Comparison of ENCODE assay signal across 8 mouse cellular contexts in the genomic region with DNA sequence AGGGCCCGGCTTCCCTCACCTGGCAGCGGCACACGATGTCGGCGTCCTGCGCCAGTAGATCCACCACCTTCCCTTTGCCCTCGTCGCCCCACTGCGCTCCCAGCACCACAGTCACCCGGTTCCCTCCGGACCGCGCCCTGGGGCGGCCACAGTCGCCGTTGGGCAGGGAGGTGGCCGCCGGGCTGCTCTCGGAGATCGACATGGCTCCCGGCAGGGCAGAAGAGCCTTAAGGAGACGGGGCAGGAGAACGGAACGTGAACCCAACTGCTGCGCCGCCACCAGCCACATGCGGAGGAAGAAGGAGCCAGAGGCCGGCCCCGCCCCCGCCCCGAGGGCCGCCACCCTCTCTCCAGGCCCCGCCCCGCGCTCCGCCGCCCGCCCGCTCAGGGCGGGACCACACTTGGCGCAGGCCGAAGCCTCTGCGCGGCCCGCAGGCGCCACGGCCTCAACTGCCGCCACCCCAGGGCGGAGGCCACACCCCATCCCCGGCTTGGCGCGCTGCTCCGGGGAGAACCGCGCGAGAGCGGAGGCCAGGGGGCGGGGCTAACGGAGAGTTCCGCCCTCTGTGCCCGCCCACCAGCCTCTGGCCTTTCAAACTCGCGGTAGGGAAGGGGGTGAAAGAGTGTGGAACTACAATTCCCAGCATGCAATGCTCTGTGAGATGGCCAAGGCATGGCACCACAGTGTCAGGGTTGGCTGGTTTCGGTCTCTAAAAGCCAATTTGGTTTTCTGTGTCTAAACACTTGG. TPM values are rescaled to one million over a fixed set of nuclear protein-coding genes. Genes with fewer than 3 reads are reported as not detected.
DNase-seq lines count a peak whose midpoint lies in the region; ATAC-seq and TF ChIP-seq lines count a peak whose summit lies in the region.

Adss (minus strand) TSS at position 319 of the 747 bp plus-strand sequence.

- H3K27me3 ChIP-seq in embryonic facial prominence, embryonic 15.5 days, result no peaks in the 10 kb centered on the region
- no peaks in the 10 kb centered on the region for H3K27me3 ChIP-seq in limb, embryonic 14.5 days (ENCODE audit: control insufficient read depth, insufficient read depth, low read length)
- H3K27me3 ChIP-seq in midbrain, postnatal 0 days (ENCODE audit: insufficient read depth, low read length), result no peaks in the 10 kb centered on the region

- H3K4me1 ChIP-seq in bone marrow, adult 2 months (ENCODE audit: control insufficient read depth, insufficient read depth, low read length), result peaks cover 1% of the 10 kb centered on the region; the same call in 1 of the 2 replicates
- H3K4me1 ChIP-seq in embryonic facial prominence, embryonic 15.5 days, result peaks cover 13% of the 10 kb centered on the region
- H3K4me1 ChIP-seq in limb, embryonic 14.5 days (ENCODE audit: control insufficient read depth, insufficient read depth, low read length), result peaks cover 7% of the 10 kb centered on the region
- H3K4me1 ChIP-seq in midbrain, postnatal 0 days (ENCODE audit: insufficient read depth, low read length), result no peaks in the 10 kb centered on the region; the same call in 1 of the 2 replicates

- no peak; the same call in 1 of the 2 replicates for TF ChIP-seq CTCF in bone marrow, adult 2 months (IDR thresholded peaks at IDR 0.05; ENCODE audit: control insufficient read depth, insufficient read depth, low read length)
- TF ChIP-seq CTCF in midbrain, postnatal 0 days (IDR thresholded peaks at IDR 0.05), result no peak

- peak within 1 kb of the TSS; percentile 51 for H3K4me2 ChIP-seq in embryonic facial prominence, embryonic 15.5 days (replicated peaks)
- peak within 1 kb of the TSS; percentile 67 for H3K4me2 ChIP-seq in limb, embryonic 14.5 days (replicated peaks; ENCODE audit: low read depth, low read length, severe bottlenecking)
- H3K4me2 ChIP-seq in midbrain, postnatal 0 days (ENCODE audit: low read depth, low read length, poor library complexity, severe bottlenecking), result peak within 1 kb of the TSS; percentile 68

- H3K27ac ChIP-seq in bone marrow, adult 2 months (ENCODE audit: control insufficient read depth, insufficient read depth, low read depth, low read length, poor library complexity), result peak within 1 kb of the TSS; percentile 98
- H3K27ac ChIP-seq in embryonic facial prominence, embryonic 15.5 days (replicated peaks), result peak within 1 kb of the TSS; percentile 97
- peak within 1 kb of the TSS; percentile 91 for H3K27ac ChIP-seq in limb, embryonic 14.5 days (replicated peaks; ENCODE audit: low read depth, low read length)
- H3K27ac ChIP-seq in midbrain, postnatal 0 days (ENCODE audit: low read depth, low read length), result peak within 1 kb of the TSS; percentile 80

- H3K9me3 ChIP-seq in embryonic facial prominence, embryonic 15.5 days (replicated peaks), result no peaks in the 10 kb centered on the region
- no peaks in the 10 kb centered on the region for H3K9me3 ChIP-seq in limb, embryonic 14.5 days (ENCODE audit: control insufficient read depth, low read length)
- no peaks in the 10 kb centered on the region for H3K9me3 ChIP-seq in midbrain, postnatal 0 days (ENCODE audit: low read length)

- H3K4me3 ChIP-seq in bone marrow, adult 2 months (replicated peaks; ENCODE audit: control insufficient read depth, low read depth, low read length), result peak within 1 kb of the TSS; percentile 95
- H3K4me3 ChIP-seq in embryonic facial prominence, embryonic 15.5 days (replicated peaks), result peak within 1 kb of the TSS; percentile 95
- H3K4me3 ChIP-seq in limb, embryonic 14.5 days (replicated peaks; ENCODE audit: low read length), result peak within 1 kb of the TSS; percentile 92
- H3K4me3 ChIP-seq in midbrain, postnatal 0 days (ENCODE audit: low read depth, low read length), result peak within 1 kb of the TSS; percentile 66

- ATAC-seq in embryonic facial prominence, embryonic 15.5 days (ENCODE audit: insufficient number of reproducible peaks, low FRiP score, low TSS enrichment, low read depth), result peak; percentile 100
- peak; percentile 98 for ATAC-seq in limb, embryonic 14.5 days (ENCODE audit: low FRiP score, low read depth)
- ATAC-seq in midbrain, postnatal 0 days (ENCODE audit: low FRiP score), result peak; percentile 99

- H3K36me3 ChIP-seq in embryonic facial prominence, embryonic 15.5 days, result no peaks in the 10 kb centered on the region
- no peaks in the 10 kb centered on the region for H3K36me3 ChIP-seq in limb, embryonic 14.5 days (ENCODE audit: control insufficient read depth, insufficient read depth, low read length)
- H3K36me3 ChIP-seq in midbrain, postnatal 0 days (ENCODE audit: insufficient read depth, low read length), result no peaks in the 10 kb centered on the region

- peak within 1 kb of the TSS; percentile 82 for H3K9ac ChIP-seq in embryonic facial prominence, embryonic 15.5 days
- H3K9ac ChIP-seq in limb, embryonic 14.5 days (ENCODE audit: low read depth, low read length, severe bottlenecking), result peak within 1 kb of the TSS; percentile 85
- H3K9ac ChIP-seq in midbrain, postnatal 0 days (replicated peaks; ENCODE audit: low read length, poor library complexity, severe bottlenecking), result peak within 1 kb of the TSS; percentile 75

- under 1% methylated on average over 64 of the region's 64 CpGs for WGBS in bone marrow, adult 2 months
- WGBS in embryonic facial prominence, embryonic 15.5 days, result under 1% methylated on average over 64 of the region's 64 CpGs
- under 1% methylated on average over 39 of the region's 64 CpGs for WGBS in limb, embryonic 14.5 days
- WGBS in midbrain, postnatal 0 days, result under 1% methylated on average over 48 of the region's 64 CpGs

- peak; percentile 86 for TF ChIP-seq POLR2A in bone marrow, adult 2 months (IDR thresholded peaks at IDR 0.05; ENCODE audit: borderline replicate concordance, control insufficient read depth, low read depth, low read length)
- 0 out of 2 replicates have a peak, but pooled peaks have one; percentile 66 for TF ChIP-seq POLR2A in limb, embryonic 14.5 days (IDR thresholded peaks at IDR 0.05; ENCODE audit: borderline replicate concordance, extremely low read depth, insufficient read depth, insufficient read length)

- peak; percentile 97 for DNase-seq in 416B (ENCODE audit: low read depth)
- peak; percentile 97 for DNase-seq in heart, adult 8-10 months (ENCODE audit: low spot score)
- DNase-seq in kidney, adult 9 months, result peak; percentile 99
- peak; percentile 97 for DNase-seq in limb, embryonic 14.5 days (ENCODE audit: low spot score)
- DNase-seq in midbrain, postnatal 0 days (ENCODE audit: low spot score), result peak; percentile 98
- DNase-seq in spleen, postnatal 14 days (ENCODE audit: low spot score in 2 of 2), result peak; percentile 98

RNA-seq across cellular contexts. Expression of gene Adss, which starts in this region (rescaled TPM):
- 17.0 and 39.2 TPM in 2 replicates for polyA plus RNA-seq in bone marrow, adult 2 months (2011; ENCODE audit: insufficient read depth, insufficient read length, low replicate concordance, missing spikeins)
- 45.3 and 49.8 TPM in 2 replicates for polyA plus RNA-seq in embryonic facial prominence, embryonic 15.5 days (2015; fragmentation: Nextera tagmentation; extraction: Ambion mirVana)
- 1 to 10 TPM; 6.7 to 7.4 (median 7.4) TPM for total RNA-seq in heart, adult 8-10 months (2022)
- polyA plus RNA-seq in limb, embryonic 14.5 days (2012; rRNA removed), result 36.9 and 40.0 TPM in 2 replicates
- polyA plus RNA-seq in limb, embryonic 14.5 days (2014; fragmentation: Nextera tagmentation; extraction: Ambion mirVana), result 50.1 and 55.8 TPM in 2 replicates
- total RNA-seq in midbrain, postnatal 0 days (2014; rRNA removed), result 62.9 and 81.3 TPM in 2 replicates
- 49.6 and 52.6 TPM in 2 replicates for polyA plus RNA-seq in midbrain, postnatal 0 days (2015; fragmentation: Nextera tagmentation; extraction: Ambion mirVana)

Comparison
In these comparisons a context has a peak if more than half of its experiments do, and no peak if none do; other contexts are left out.
1. Peak in every context shown above with its lines: DNase-seq, ATAC-seq, H3K4me3 ChIP-seq and H3K27ac ChIP-seq.